Mouse (Mus musculus): ENCODE data around the gene Tmem190. TPM values are rescaled to one million over a fixed set of nuclear protein-coding genes. Genes with fewer than 3 reads are reported as not detected.
A peak's percentile ranks its signal among the peaks of the same experiment; 100 is the strongest.

The Tmem190 gene
- not detected in 2 replicates for polyA plus RNA-seq (2014; fragmentation: Nextera tagmentation; extraction: Ambion mirVana)

DNA sequence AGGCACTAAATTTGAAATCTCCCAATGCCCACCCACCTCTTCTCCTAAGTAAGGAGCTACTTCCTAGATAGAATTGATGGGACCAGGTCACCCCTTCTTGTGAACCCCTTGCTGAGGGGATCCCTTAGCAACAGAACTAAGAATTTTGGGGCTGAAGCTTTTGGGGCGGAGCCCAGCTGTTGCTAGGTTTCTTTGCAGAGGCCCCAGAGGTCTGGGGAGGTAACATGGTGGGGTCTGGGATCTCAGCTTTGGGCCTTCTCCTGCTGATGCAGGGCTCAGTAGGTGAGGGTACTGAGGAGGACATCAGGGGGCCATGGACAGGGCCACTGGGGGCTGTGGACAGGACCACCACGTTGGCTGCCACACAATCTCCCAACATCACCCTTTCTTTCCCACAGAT lies at the start of gene Tmem190, which contains the start of gene Il11:
Tmem190 (plus strand) TSS at position 179 of the 400 bp plus-strand sequence.
Il11 (minus strand) TSS at position 101 of the 400 bp plus-strand sequence.
- no peaks in the 10 kb centered on the region for H3K9me3 ChIP-seq (ENCODE audit: control insufficient read depth, low read length)
- H3K27me3 ChIP-seq (ENCODE audit: control insufficient read depth, insufficient read depth, low read length), result peaks cover 16% of the 10 kb centered on the region
- DNase-seq (ENCODE audit: low spot score, missing footprints) (no peak), ATAC-seq (ENCODE audit: low FRiP score) (no peak)
- 0 out of 2 replicates have a peak, but pooled peaks cover 1% of the 10 kb centered on the region for H3K4me1 ChIP-seq (ENCODE audit: control insufficient read depth, insufficient read depth, low read length)
- no peak within 1 kb of the TSS for H3K27ac ChIP-seq (ENCODE audit: low read depth, low read length)
- WGBS, result 75% methylated on average over 2 of the region's 2 CpGs
- no peak within 1 kb of the TSS for H3K4me2 ChIP-seq
- no peak within 1 kb of the TSS for H3K4me3 ChIP-seq (ENCODE audit: low read depth, low read length)
- H3K9ac ChIP-seq (ENCODE audit: low read length), result no peak within 1 kb of the TSS
- no peaks in the 10 kb centered on the region for H3K36me3 ChIP-seq (ENCODE audit: control insufficient read depth, insufficient read depth, low read length)

DNA sequence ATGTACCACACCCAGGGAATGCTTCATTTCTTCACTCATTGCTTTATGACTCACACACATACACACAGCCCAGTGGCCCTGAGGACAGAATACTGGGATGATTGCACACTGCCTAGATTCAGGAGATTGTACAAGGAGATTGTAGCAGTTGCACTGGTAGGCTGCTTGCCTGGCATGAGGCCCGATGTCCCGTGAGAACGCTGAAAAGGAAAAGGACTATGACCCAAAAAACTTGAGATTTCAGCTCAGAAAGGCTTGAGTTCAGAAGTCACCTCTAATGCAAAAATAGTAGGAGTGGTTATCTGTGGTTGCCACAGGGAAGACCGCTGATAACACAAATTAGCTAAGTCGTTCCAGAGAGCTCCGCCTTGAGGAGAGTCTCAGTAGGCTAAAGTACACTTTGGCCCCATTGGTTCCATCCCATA lies 49.8 kb upstream of the Tmem190 start:
- Histone ChIP-seq H3K4me1 (ENCODE audit: control insufficient read depth, insufficient read depth, low read length) (no peaks in the 10 kb centered on the region), H3K27me3 (ENCODE audit: control insufficient read depth, insufficient read depth, low read length) (no peaks in the 10 kb centered on the region), H3K4me2 (no peak overlapping the region), H3K27ac (ENCODE audit: low read depth, low read length) (no peak overlapping the region), H3K36me3 (ENCODE audit: control insufficient read depth, insufficient read depth, low read length) (no peaks in the 10 kb centered on the region), H3K4me3 (ENCODE audit: low read depth, low read length) (no peak overlapping the region), H3K9ac (ENCODE audit: low read length) (no peak overlapping the region), H3K9me3 (ENCODE audit: control insufficient read depth, low read length) (no peaks in the 10 kb centered on the region)
- WGBS, result 71% methylated on average over 6 of the region's 6 CpGs
- ATAC-seq (ENCODE audit: low FRiP score) (no peak), DNase-seq (ENCODE audit: low spot score, missing footprints) (no peak)

DNA sequence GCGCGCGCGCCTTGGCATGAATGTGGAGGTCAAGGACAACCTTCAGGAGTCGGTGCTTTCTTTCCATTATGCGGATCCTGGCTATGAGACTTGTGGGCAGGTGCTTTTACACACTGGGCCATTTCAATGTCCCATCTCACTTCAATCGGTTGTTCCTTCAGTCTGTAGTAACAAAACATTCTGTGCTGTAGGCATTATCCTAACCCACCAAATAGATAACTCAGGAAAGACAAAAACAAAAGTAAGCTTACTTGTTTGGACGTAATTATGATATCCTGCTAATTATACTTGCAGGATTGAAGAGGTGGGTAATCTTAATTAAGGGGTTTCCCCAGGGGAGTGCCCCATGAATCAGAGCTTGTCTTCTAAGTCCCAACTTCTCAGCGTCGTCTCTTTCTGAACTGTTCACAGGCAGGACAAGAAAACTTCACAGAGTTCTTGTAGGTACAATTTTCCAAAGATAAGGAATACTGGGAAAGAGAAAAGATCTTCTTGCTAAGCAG lies 43.6 kb upstream of the Tmem190 start:
- H3K4me3 ChIP-seq (ENCODE audit: low read depth, low read length), result peak overlapping the region; percentile 26
- H3K9me3 ChIP-seq (ENCODE audit: control insufficient read depth, low read length), result no peaks in the 10 kb centered on the region
- WGBS, result 45% methylated on average over 10 of the region's 10 CpGs
- H3K9ac ChIP-seq (ENCODE audit: low read length), result peak overlapping the region; percentile 54
- H3K4me1 ChIP-seq (ENCODE audit: control insufficient read depth, insufficient read depth, low read length), result peaks cover 19% of the 10 kb centered on the region
- no peaks in the 10 kb centered on the region for H3K27me3 ChIP-seq (ENCODE audit: control insufficient read depth, insufficient read depth, low read length)
- peak; percentile 92 for DNase-seq (ENCODE audit: low spot score, missing footprints)
- ATAC-seq (ENCODE audit: low FRiP score), result no peak
- peak overlapping the region; percentile 73 for H3K27ac ChIP-seq (ENCODE audit: low read depth, low read length)
- no peaks in the 10 kb centered on the region for H3K36me3 ChIP-seq (ENCODE audit: control insufficient read depth, insufficient read depth, low read length)
- peak overlapping the region; percentile 59 for H3K4me2 ChIP-seq

DNA sequence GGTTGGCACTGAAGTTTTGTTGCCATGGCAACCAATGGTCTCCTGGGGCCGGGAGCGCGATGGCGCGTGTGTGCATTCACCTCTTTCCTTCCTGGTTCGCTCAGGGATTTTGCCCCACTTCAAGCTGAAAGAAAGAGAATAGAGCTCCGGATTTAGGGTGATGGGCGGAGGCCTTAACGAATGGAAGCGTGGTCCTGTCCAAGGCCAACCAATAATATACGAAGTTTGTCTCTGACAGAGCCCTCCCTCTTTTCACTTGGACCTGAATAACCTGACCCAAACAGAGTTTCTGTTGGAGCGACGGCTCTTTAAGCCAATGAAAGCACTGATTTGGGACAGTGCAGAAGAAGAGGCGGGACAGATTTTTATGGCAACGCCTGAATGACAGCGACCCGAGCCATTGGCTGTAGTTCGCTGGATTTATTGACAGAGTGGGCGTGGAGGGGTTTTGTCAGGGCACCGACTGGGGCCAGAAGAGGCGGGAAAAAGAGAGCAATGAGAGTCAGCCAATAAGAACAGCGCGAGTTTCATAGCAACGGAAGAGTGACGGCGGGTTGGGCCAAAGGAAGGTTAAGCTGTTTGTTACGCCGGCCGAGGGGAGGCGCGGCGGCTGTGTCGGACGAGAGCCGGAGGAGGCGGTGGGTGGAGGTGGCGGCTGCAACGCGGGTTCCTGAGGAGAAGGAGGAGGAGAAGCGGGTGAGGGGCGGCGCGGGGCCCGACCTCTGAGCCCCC lies 43.0 kb upstream of the Tmem190 start, which contains the start of gene Kmt5c:
Kmt5c (plus strand) TSS at position 572 of the 732 bp plus-strand sequence.
- Histone ChIP-seq H3K27ac (ENCODE audit: low read depth, low read length) (peak within 1 kb of the TSS; percentile 73), H3K9me3 (ENCODE audit: control insufficient read depth, low read length) (no peaks in the 10 kb centered on the region), H3K4me1 (ENCODE audit: control insufficient read depth, insufficient read depth, low read length) (peaks cover 19% of the 10 kb centered on the region), H3K4me2 (peak within 1 kb of the TSS; percentile 59), H3K36me3 (ENCODE audit: control insufficient read depth, insufficient read depth, low read length) (no peaks in the 10 kb centered on the region), H3K4me3 (ENCODE audit: low read depth, low read length) (peak within 1 kb of the TSS; percentile 58), H3K9ac (ENCODE audit: low read length) (peak within 1 kb of the TSS; percentile 84), H3K27me3 (ENCODE audit: control insufficient read depth, insufficient read depth, low read length) (no peaks in the 10 kb centered on the region)
- DNase-seq (ENCODE audit: low spot score, missing footprints) (peak; percentile 99), ATAC-seq (ENCODE audit: low FRiP score) (peak; percentile 97)
- under 1% methylated on average over 43 of the region's 44 CpGs for WGBS

DNA sequence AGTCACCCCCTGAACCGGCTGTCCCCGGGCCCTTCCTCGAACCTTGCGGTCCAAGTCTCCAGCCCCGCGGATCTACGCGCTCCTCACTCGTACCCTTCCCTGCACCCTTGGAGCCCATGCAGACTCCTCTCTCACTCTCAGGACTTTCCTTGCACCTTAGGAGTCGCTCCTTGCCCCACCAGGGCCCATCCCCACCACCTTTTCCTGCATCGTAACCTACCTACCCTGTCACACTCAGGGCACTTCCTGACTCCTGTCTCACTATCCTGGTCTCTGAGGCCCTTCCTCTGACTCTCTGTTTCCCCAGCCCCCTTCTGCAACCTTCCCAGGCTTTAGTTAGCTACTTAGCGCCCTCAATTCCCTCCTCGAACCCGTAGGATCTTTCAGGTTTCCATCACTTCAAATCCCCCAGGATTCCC lies 42.4 kb upstream of the Tmem190 start:
- WGBS, result under 1% methylated on average over 14 of the region's 14 CpGs
- Histone ChIP-seq H3K4me3 (ENCODE audit: low read depth, low read length) (peak overlapping the region; percentile 58), H3K4me1 (ENCODE audit: control insufficient read depth, insufficient read depth, low read length) (peaks cover 19% of the 10 kb centered on the region), H3K36me3 (ENCODE audit: control insufficient read depth, insufficient read depth, low read length) (no peaks in the 10 kb centered on the region), H3K4me2 (peak overlapping the region; percentile 59), H3K9ac (ENCODE audit: low read length) (peak overlapping the region; percentile 84), H3K27me3 (ENCODE audit: control insufficient read depth, insufficient read depth, low read length) (no peaks in the 10 kb centered on the region), H3K9me3 (ENCODE audit: control insufficient read depth, low read length) (no peaks in the 10 kb centered on the region), H3K27ac (ENCODE audit: low read depth, low read length) (peak overlapping the region; percentile 55)
- ATAC-seq (ENCODE audit: low FRiP score), result no peak; the same call in 1 of the 2 replicates
- no peak for DNase-seq (ENCODE audit: low spot score, missing footprints)

DNA sequence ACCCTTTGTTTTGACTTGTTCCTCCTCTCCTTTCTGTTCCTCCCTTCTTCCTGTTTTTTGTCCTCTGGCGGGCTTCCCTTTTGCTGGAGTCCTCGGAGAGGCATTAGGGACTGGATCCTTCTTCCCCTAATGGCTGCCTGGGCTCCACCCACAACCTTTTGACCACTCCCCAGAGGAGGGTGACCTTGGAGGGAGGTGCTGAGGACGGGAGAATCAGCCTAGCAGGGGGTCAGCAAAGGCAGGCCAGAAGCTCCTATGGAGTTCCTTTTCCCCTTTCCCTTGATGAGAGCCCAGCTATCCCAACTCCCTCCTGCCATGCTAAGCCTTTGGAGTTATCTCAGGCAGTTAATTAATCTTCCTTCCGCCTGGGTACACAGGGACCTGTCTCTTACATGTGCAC lies 41.6 kb upstream of the Tmem190 start:
- H3K36me3 ChIP-seq (ENCODE audit: control insufficient read depth, insufficient read depth, low read length), result no peaks in the 10 kb centered on the region
- H3K9ac ChIP-seq (ENCODE audit: low read length), result peak overlapping the region; percentile 84
- no peak for DNase-seq (ENCODE audit: low spot score, missing footprints)
- peak overlapping the region; percentile 59 for H3K4me2 ChIP-seq
- H3K4me1 ChIP-seq (ENCODE audit: control insufficient read depth, insufficient read depth, low read length), result peaks cover 19% of the 10 kb centered on the region
- no peak for ATAC-seq (ENCODE audit: low FRiP score)
- peak overlapping the region; percentile 58 for H3K4me3 ChIP-seq (ENCODE audit: low read depth, low read length)
- H3K9me3 ChIP-seq (ENCODE audit: control insufficient read depth, low read length), result no peaks in the 10 kb centered on the region
- H3K27ac ChIP-seq (ENCODE audit: low read depth, low read length), result peak overlapping the region; percentile 55; the same call in 1 of the 2 replicates
- H3K27me3 ChIP-seq (ENCODE audit: control insufficient read depth, insufficient read depth, low read length), result no peaks in the 10 kb centered on the region
- WGBS, result 6% methylated on average over 4 of the region's 4 CpGs

DNA sequence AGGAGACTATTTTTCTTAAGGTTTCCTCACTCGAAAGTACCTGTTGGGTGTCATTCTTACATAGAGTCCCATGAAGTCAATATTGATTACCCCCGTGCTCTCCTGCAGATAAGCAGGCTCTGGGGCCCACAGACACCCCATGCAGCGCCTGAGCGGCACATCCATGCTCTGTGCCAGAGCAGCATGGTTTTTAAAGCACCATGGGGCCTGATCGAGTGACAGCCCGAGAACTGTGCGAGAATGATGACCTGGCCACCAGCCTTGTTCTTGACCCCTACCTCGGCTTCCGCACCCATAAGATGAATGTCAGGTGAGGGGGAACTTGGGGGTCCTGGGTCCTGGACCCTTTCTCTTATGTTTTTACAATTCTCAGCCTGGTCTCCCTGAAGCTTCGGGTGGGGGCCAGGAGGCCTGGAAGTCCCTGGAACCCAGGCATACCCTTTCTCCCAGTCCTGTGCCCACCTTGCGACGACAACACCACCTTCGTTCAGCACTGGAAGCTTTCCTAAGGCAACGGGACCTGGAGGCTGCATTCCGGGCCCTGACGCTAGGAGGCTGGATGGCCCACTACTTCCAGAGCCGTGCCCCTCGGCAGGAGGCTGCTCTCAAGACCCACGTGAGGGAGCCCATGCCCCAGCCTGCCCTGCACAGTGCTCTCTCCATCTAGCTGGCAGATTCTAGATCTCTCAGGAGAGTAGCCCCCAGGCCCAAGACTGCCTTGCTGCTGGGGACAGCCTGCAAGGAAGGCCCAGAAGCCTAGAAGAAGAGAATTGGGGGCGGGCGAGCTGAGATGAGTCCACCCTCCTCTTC lies 40.9 kb upstream of the Tmem190 start:
- Histone ChIP-seq H3K27ac (ENCODE audit: low read depth, low read length) (0 out of 2 replicates have a peak overlapping the region, but pooled peaks have one; percentile 26), H3K9ac (ENCODE audit: low read length) (peak overlapping the region; percentile 84), H3K4me3 (ENCODE audit: low read depth, low read length) (peak overlapping the region; percentile 58; the same call in 1 of the 2 replicates), H3K27me3 (ENCODE audit: control insufficient read depth, insufficient read depth, low read length) (no peaks in the 10 kb centered on the region), H3K9me3 (ENCODE audit: control insufficient read depth, low read length) (no peaks in the 10 kb centered on the region), H3K4me1 (ENCODE audit: control insufficient read depth, insufficient read depth, low read length) (peaks cover 19% of the 10 kb centered on the region), H3K4me2 (peak overlapping the region; percentile 59), H3K36me3 (ENCODE audit: control insufficient read depth, insufficient read depth, low read length) (no peaks in the 10 kb centered on the region)
- DNase-seq (ENCODE audit: low spot score, missing footprints), result no peak
- 80% methylated on average over 21 of the region's 21 CpGs for WGBS
- no peak for ATAC-seq (ENCODE audit: low FRiP score)

DNA sequence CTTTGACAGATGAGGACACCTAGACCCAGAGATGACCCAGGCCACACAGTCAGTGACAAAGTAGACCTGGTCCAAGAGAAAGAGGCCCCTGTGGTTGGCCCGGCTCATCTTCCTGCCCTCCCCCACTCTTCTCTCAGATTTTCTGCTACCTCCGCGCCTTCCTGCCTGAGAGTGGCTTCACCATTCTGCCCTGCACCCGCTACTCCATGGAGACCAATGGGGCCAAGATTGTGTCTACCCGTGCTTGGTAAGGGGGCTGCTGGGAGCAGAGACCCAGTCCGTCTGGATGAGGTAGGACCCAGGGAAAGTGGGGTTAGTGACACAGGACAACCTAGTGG lies 40.3 kb upstream of the Tmem190 start:
- Histone ChIP-seq H3K27me3 (ENCODE audit: control insufficient read depth, insufficient read depth, low read length) (no peaks in the 10 kb centered on the region), H3K4me2 (no peak overlapping the region), H3K9ac (ENCODE audit: low read length) (no peak overlapping the region), H3K36me3 (ENCODE audit: control insufficient read depth, insufficient read depth, low read length) (no peaks in the 10 kb centered on the region), H3K9me3 (ENCODE audit: control insufficient read depth, low read length) (no peaks in the 10 kb centered on the region), H3K27ac (ENCODE audit: low read depth, low read length) (no peak overlapping the region), H3K4me3 (ENCODE audit: low read depth, low read length) (no peak overlapping the region), H3K4me1 (ENCODE audit: control insufficient read depth, insufficient read depth, low read length) (peaks cover 19% of the 10 kb centered on the region)
- 84% methylated on average over 6 of the region's 6 CpGs for WGBS
- no peak for ATAC-seq (ENCODE audit: low FRiP score)
- no peak for DNase-seq (ENCODE audit: low spot score, missing footprints)

Data from midbrain, embryonic 11.5 days (tissue).